ENCODE assay signal across 17 mouse cellular contexts in the genomic region with DNA sequence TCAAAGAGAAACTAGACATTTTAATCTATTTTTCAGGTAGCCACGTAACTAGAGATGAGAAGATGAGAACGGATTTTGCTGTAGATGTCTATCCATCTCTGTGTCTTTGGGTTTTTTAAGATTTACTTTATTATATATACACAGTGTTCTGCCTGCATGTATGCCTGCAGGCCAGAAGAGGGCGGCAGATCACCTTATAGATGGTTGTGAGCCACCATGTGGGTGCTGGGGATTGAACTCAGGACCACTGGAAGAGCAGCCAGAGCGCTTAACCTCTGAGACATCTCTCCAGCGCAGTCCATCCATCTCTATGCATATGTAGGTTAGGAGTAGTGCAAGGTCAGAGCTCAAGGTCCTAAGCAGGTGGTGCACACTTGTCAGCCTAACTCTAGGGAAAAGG. TPM values are rescaled to one million over a fixed set of nuclear protein-coding genes. Genes with fewer than 3 reads are reported as not detected.
DNase-seq lines count a peak whose midpoint lies in the region; ATAC-seq and TF ChIP-seq lines count a peak whose summit lies in the region.
"Had no signal": no experiment of that assay in that cellular context is flagged by ENCODE, and none has a peak within 500 bp of the region (broad histone marks: within the 10 kb centered on the region; RNA-seq: fewer than 3 reads in every experiment).

No protein-coding gene starts in this region.

- no peak for TF ChIP-seq POLR2A in liver, adult 2 months (IDR thresholded peaks at IDR 0.05; ENCODE audit: extremely low read depth, insufficient read depth, low read length)

- peak; percentile 53 for TF ChIP-seq CTCF in kidney, postnatal 0 days (IDR thresholded peaks at IDR 0.05; ENCODE audit: low read depth)
- peak; percentile 33 for TF ChIP-seq CTCF in liver, adult 2 months (IDR thresholded peaks at IDR 0.05; ENCODE audit: low read depth, low read length)

- peak; percentile 62 for DNase-seq in CD4-positive, CD25-positive, alpha-beta regulatory T cell, adult 2 months (ENCODE audit: low read depth, low spot score)
- DNase-seq in kidney, postnatal 0 days (ENCODE audit: low spot score), result no peak
- no peak for DNase-seq in kidney, adult 18-20 months
- peak; percentile 46 to 51 for DNase-seq in B cell, adult 2 months
- no peak for DNase-seq in liver, adult 2 months (ENCODE audit: extremely low read depth, low read depth, low spot score)
- DNase-seq in urinary bladder, postnatal 25 days (ENCODE audit: low spot score), result no peak
- DNase-seq: cerebellum, postnatal 36 days; kidney, adult 8-10 months; midbrain, embryonic 14.5 days; thymus, adult 18-20 months had no signal

- no peak for ATAC-seq in CD4-positive, CD25-positive, alpha-beta regulatory T cell, adult 4 months
- ATAC-seq in kidney, postnatal 0 days (replicated peaks; ENCODE audit: low FRiP score, low read depth), result no peak
- no peak for ATAC-seq in hindbrain, embryonic 16.5 days

- 0 out of 2 replicates have a peak, but pooled peaks cover 11% of the 10 kb centered on the region for H3K4me1 ChIP-seq in kidney, postnatal 0 days (replicated peaks; ENCODE audit: insufficient read depth, low read length)
- H3K4me1 ChIP-seq in liver, adult 2 months (ENCODE audit: control insufficient read depth, insufficient read depth, low read length), result peaks cover 5% of the 10 kb centered on the region; the same call in 1 of the 2 replicates
- H3K4me1 ChIP-seq in hindbrain, embryonic 16.5 days (ENCODE audit: control insufficient read depth, insufficient read depth, low read depth, low read length), result peaks cover 8% of the 10 kb centered on the region

- no peaks in the 10 kb centered on the region for H3K79me2 ChIP-seq in liver, adult 2 months (ENCODE audit: control insufficient read depth, insufficient read depth, low read length)

- no peaks in the 10 kb centered on the region for H3K9me3 ChIP-seq in kidney, postnatal 0 days (replicated peaks; ENCODE audit: low read length)
- H3K9me3 ChIP-seq in hindbrain, embryonic 16.5 days (ENCODE audit: control insufficient read depth, low read length), result no peaks in the 10 kb centered on the region
- H3K9me3 ChIP-seq: limb, embryonic 15.5 days; neural tube, embryonic 13.5 days had no signal

- no peak overlapping the region for H3K27ac ChIP-seq in kidney, postnatal 0 days
- H3K27ac ChIP-seq in liver, adult 2 months (replicated peaks; ENCODE audit: insufficient read depth, low read depth, low read length), result no peak overlapping the region
- H3K27ac ChIP-seq in hindbrain, embryonic 16.5 days (ENCODE audit: low read depth, low read length), result no peak overlapping the region
- H3K27ac ChIP-seq: neural tube, embryonic 13.5 days had no signal

- H3K9ac ChIP-seq in kidney, postnatal 0 days (ENCODE audit: low read depth, low read length), result no peak overlapping the region
- H3K9ac ChIP-seq in liver, adult 2 months (ENCODE audit: low read depth, low read length), result no peak overlapping the region
- no peak overlapping the region for H3K9ac ChIP-seq in hindbrain, embryonic 16.5 days (ENCODE audit: low read depth, low read length)
- H3K9ac ChIP-seq: embryonic facial prominence, embryonic 15.5 days; limb, embryonic 15.5 days; neural tube, embryonic 13.5 days had no signal

- H3K4me2 ChIP-seq in kidney, postnatal 0 days (ENCODE audit: low read length), result peak overlapping the region; percentile 50; the same call in 1 of the 2 replicates
- H3K4me2 ChIP-seq in hindbrain, embryonic 16.5 days (ENCODE audit: low read length), result no peak overlapping the region

- no peak overlapping the region for H3K4me3 ChIP-seq in kidney, postnatal 0 days (replicated peaks; ENCODE audit: low read depth, low read length)
- no peak overlapping the region for H3K4me3 ChIP-seq in liver, adult 2 months (ENCODE audit: insufficient read depth, low read depth, low read length)
- no peak overlapping the region for H3K4me3 ChIP-seq in hindbrain, embryonic 16.5 days (ENCODE audit: low read length)
- H3K4me3 ChIP-seq: neural tube, embryonic 13.5 days had no signal

- H3K36me3 ChIP-seq in kidney, postnatal 0 days (ENCODE audit: insufficient read depth, low read length), result no peaks in the 10 kb centered on the region
- H3K36me3 ChIP-seq in liver, adult 2 months (ENCODE audit: control insufficient read depth, insufficient read depth, low read length), result no peaks in the 10 kb centered on the region
- H3K36me3 ChIP-seq in hindbrain, embryonic 16.5 days (ENCODE audit: control insufficient read depth, insufficient read depth, low read length), result no peaks in the 10 kb centered on the region
- H3K36me3 ChIP-seq: embryonic facial prominence, embryonic 15.5 days; limb, embryonic 15.5 days; neural tube, embryonic 13.5 days had no signal

- no peaks in the 10 kb centered on the region for H3K27me3 ChIP-seq in kidney, postnatal 0 days (ENCODE audit: insufficient read depth, low read length)
- H3K27me3 ChIP-seq in liver, adult 2 months (ENCODE audit: control insufficient read depth, insufficient read depth, low read length), result no peaks in the 10 kb centered on the region
- no peaks in the 10 kb centered on the region for H3K27me3 ChIP-seq in hindbrain, embryonic 16.5 days (replicated peaks; ENCODE audit: control insufficient read depth, insufficient read depth, low read length)
- H3K27me3 ChIP-seq: embryonic facial prominence, embryonic 15.5 days; limb, embryonic 15.5 days; neural tube, embryonic 13.5 days had no signal

- WGBS in kidney, postnatal 0 days, result 81% methylated on average over 5 of the region's 5 CpGs
- WGBS in liver, adult 2 months, result 92% methylated on average over 5 of the region's 5 CpGs
- WGBS in hindbrain, embryonic 16.5 days, result 80% methylated on average over 5 of the region's 5 CpGs

RNA-seq across cellular contexts. Expression of a gene that starts 13.1 kb away (rescaled TPM):
- 100 to 1,000 TPM; 484 to 510 TPM for polyA plus RNA-seq in CD4-positive, CD25-positive, alpha-beta regulatory T cell, adult 4 months (2017; shearing (Covaris generic))
- 21.3 and 21.6 TPM in 2 replicates for polyA plus RNA-seq in kidney, postnatal 0 days (2015; fragmentation: Nextera tagmentation; extraction: Ambion mirVana)
- total RNA-seq in liver, adult 2 months (2014; rRNA removed), result 8.9 and 9.5 TPM in 2 replicates
- 16.0 and 16.4 TPM in 2 replicates for polyA plus RNA-seq in liver, adult 2 months (2012; rRNA removed)
- 7.2 and 8.2 TPM in 2 replicates for polyA plus RNA-seq in hindbrain, embryonic 16.5 days (2015; fragmentation: Nextera tagmentation; extraction: Ambion mirVana)

RNA-seq across cellular contexts. Expression of a gene that starts 45.7 kb away (rescaled TPM):
- polyA plus RNA-seq in CD4-positive, CD25-positive, alpha-beta regulatory T cell, adult 4 months (2017; shearing (Covaris generic)), result not detected
- polyA plus RNA-seq in kidney, postnatal 0 days (2015; fragmentation: Nextera tagmentation; extraction: Ambion mirVana), result not detected in 2 replicates
- total RNA-seq in liver, adult 2 months (2014; rRNA removed), result not detected in 2 replicates
- polyA plus RNA-seq in liver, adult 2 months (2012; rRNA removed), result not detected in 2 replicates
- not detected in 2 replicates for polyA plus RNA-seq in hindbrain, embryonic 16.5 days (2015; fragmentation: Nextera tagmentation; extraction: Ambion mirVana)
- total RNA-seq: hematopoietic stem cell, adult 5-6 weeks had no signal
- polyA plus RNA-seq: embryonic facial prominence, embryonic 15.5 days; gonadal fat pad, adult 2 months; limb, embryonic 15.5 days; midbrain, embryonic 14.5 days; neural tube, embryonic 13.5 days had no signal

RNA-seq across cellular contexts. Expression of a gene that starts 45.9 kb away (rescaled TPM):
- 10 to 100 TPM in 1 of 2 experiments, 1 to 10 TPM in 1; 9.5 to 11.2 TPM for polyA plus RNA-seq in CD4-positive, CD25-positive, alpha-beta regulatory T cell, adult 4 months (2017; shearing (Covaris generic))
- polyA plus RNA-seq in kidney, postnatal 0 days (2015; fragmentation: Nextera tagmentation; extraction: Ambion mirVana), result 11.9 and 12.0 TPM in 2 replicates
- total RNA-seq in liver, adult 2 months (2014; rRNA removed), result 1.2 and 1.3 TPM in 2 replicates
- 4.0 and 4.1 TPM in 2 replicates for polyA plus RNA-seq in liver, adult 2 months (2012; rRNA removed)
- polyA plus RNA-seq in hindbrain, embryonic 16.5 days (2015; fragmentation: Nextera tagmentation; extraction: Ambion mirVana), result 26.5 and 33.2 TPM in 2 replicates

RNA-seq across cellular contexts. Expression of a gene that starts 48.5 kb away (rescaled TPM):
- polyA plus RNA-seq in CD4-positive, CD25-positive, alpha-beta regulatory T cell, adult 4 months (2017; shearing (Covaris generic)), result under 1 TPM in 1 of 2 experiments, not detected in 1; 0.62 TPM
- 0.20 and 0.51 TPM in 2 replicates for polyA plus RNA-seq in kidney, postnatal 0 days (2015; fragmentation: Nextera tagmentation; extraction: Ambion mirVana)
- not detected in 2 replicates for total RNA-seq in liver, adult 2 months (2014; rRNA removed)
- polyA plus RNA-seq in liver, adult 2 months (2012; rRNA removed), result not detected in 2 replicates
- polyA plus RNA-seq in hindbrain, embryonic 16.5 days (2015; fragmentation: Nextera tagmentation; extraction: Ambion mirVana), result 0.76 and 1.0 TPM in 2 replicates
- total RNA-seq: hematopoietic stem cell, adult 5-6 weeks had no signal

Comparison
In these comparisons a context has a peak if more than half of its experiments do, and no peak if none do; other contexts are left out.
1. DNase-seq: peak in CD4-positive, CD25-positive, alpha-beta regulatory T cell, adult 2 months (single experiment) and B cell, adult 2 months (2 of 2); none in kidney, postnatal 0 days (single experiment), kidney, adult 18-20 months (single experiment), liver, adult 2 months (single experiment) and urinary bladder, postnatal 25 days (single experiment).
2. RNA of a gene that starts 13.1 kb away (polyA plus RNA-seq): 484 to 510 TPM in CD4-positive, CD25-positive, alpha-beta regulatory T cell, adult 4 months; 21.3 to 21.6 TPM in kidney, postnatal 0 days, 16.0 to 16.4 TPM in liver, adult 2 months and 7.2 to 8.2 TPM in hindbrain, embryonic 16.5 days; every median in the first group is over 10 times any median in the second.